Mouse (Mus musculus) heart, postnatal 10 days (tissue): ENCODE measurements around the gene Pim3. TPM values are rescaled to one million over a fixed set of nuclear protein-coding genes. Genes with fewer than 3 reads are reported as not detected.

Experiments
- DNase-seq, 2 experiments: peaks; one replicate each; pipeline ENCODE4 v3.0.0; 2021
- intact Hi-C: fragments of 180-260 bp; cut with DNase I; formaldehyde crosslinking; loops from one replicate; pipeline ENCODE4 v1.15.1; 2025
- total RNA-seq, 2 experiments: library from RNA; stranded (reverse); gene quantifications; 2 replicates each; pipeline ENCODE4 v1.2.3; 2021

Gene Pim3
- total RNA-seq, 2 experiments from 2014 or later: 49.8 to 85.5 TPM

GRCm38 (mm10) chr15:88906347-88906746 is 44.4 kb downstream of the Pim3 start:
- DNase-seq: no peak
- intact Hi-C loops: no loop called here

DNA sequence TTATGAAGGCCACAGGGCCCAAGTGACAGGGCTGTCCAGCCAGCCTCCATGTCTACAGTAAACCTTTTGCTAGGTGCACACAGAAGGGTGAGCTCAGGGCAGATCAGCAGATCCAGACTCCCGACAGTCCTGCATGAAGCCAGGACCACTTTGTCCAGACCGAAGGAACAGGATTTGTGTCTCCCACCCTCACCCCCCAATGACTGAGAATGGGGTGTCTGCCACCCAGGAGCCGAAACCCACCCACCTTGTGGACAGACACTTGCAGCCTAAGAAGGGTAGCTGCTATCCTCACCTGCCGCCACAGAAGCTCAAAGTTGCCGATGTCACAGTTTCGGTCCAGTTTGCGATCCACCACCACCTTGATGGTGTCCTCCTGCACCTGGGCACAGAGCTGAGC is 53.1 kb downstream of the Pim3 start:
- intact Hi-C loops: no loop called here
- DNase-seq: no peak

Other genes starting within 250 kb of the Pim3 start
- 10 to 100 TPM; 38.6 to 39.6 TPM for gene Brd1, start 128.0 kb upstream of the Pim3 start, total RNA-seq
- 10 to 100 TPM; 10.9 to 12.6 TPM for gene Zbed4, start 110.5 kb upstream of the Pim3 start, total RNA-seq
- gene Alg12, start 42.9 kb upstream of the Pim3 start, total RNA-seq: 1 to 10 TPM; 8.6 to 8.8 TPM
- gene Creld2, start 42.5 kb upstream of the Pim3 start, total RNA-seq: 10 to 100 TPM; 16.8 to 20.3 TPM
- not detected for gene Ttll8, start 92.2 kb downstream of the Pim3 start, total RNA-seq
- not detected for gene Mlc1, start 116.8 kb downstream of the Pim3 start, total RNA-seq
- 10 to 100 TPM; 80.4 to 85.6 TPM for gene Mov10l1, start 120.7 kb downstream of the Pim3 start, total RNA-seq
- 1 to 10 TPM; 1.1 to 1.2 TPM for gene Panx2, start 197.5 kb downstream of the Pim3 start, total RNA-seq
- gene Trabd, start 212.9 kb downstream of the Pim3 start, total RNA-seq: 10 to 100 TPM; 42.8 to 47.3 TPM
- gene Selenoo, start 226.9 kb downstream of the Pim3 start, total RNA-seq: 10 to 100 TPM; 10.5 to 13.0 TPM